ENCODE assay signal across 10 mouse cellular contexts in genomic region chr15:31882331-31882730, GRCm38 (mm10).
DNase-seq lines count a peak whose midpoint lies in the region; ATAC-seq and TF ChIP-seq lines count a peak whose summit lies in the region.
"Had no signal": no experiment of that assay in that cellular context is flagged by ENCODE, and none has a peak within 500 bp of the region (broad histone marks: within the 10 kb centered on the region; RNA-seq: fewer than 3 reads in every experiment).

No protein-coding gene starts in this region.

- H3K4me2 ChIP-seq in lung, postnatal 0 days (replicated peaks; ENCODE audit: low read depth, low read length): no peak overlapping the region
- H3K4me2 ChIP-seq in hindbrain, embryonic 16.5 days (ENCODE audit: low read length): no peak overlapping the region

- H3K4me3 ChIP-seq in lung, postnatal 0 days (ENCODE audit: low read depth, low read length): no peak overlapping the region
- no peak overlapping the region for H3K4me3 ChIP-seq in hindbrain, embryonic 16.5 days (ENCODE audit: low read length)

- no peak for TF ChIP-seq EP300 in lung, postnatal 0 days (IDR thresholded peaks at IDR 0.05)

- peak; percentile 20 for DNase-seq in lung, postnatal 0 days (ENCODE audit: low spot score)
- no peak for DNase-seq in lung, adult 18-20 months
- DNase-seq in adrenal gland, postnatal 36 days: peak; percentile 46 to 58
- DNase-seq in heart, postnatal 4 days: peak; percentile 17
- peak; percentile 29 to 42 for DNase-seq in kidney, postnatal 36 days
- DNase-seq in left cerebral cortex, adult 8-10 months (ENCODE audit: low spot score in 2 of 2): no peak
- DNase-seq: embryo, embryonic 11 days; layer of hippocampus, postnatal 36 days; retina, postnatal 1 day had no signal

- H3K36me3 ChIP-seq in lung, postnatal 0 days (ENCODE audit: insufficient read depth, low read length): no peaks in the 10 kb centered on the region
- no peaks in the 10 kb centered on the region for H3K36me3 ChIP-seq in hindbrain, embryonic 16.5 days (ENCODE audit: control insufficient read depth, insufficient read depth, low read length)

- WGBS in lung, postnatal 0 days: 39% methylated on average over 5 of the region's 5 CpGs
- 58% methylated on average over 5 of the region's 5 CpGs for WGBS in hindbrain, embryonic 16.5 days

- TF ChIP-seq CTCF in lung, postnatal 0 days (IDR thresholded peaks at IDR 0.05): no peak

- no peaks in the 10 kb centered on the region for H3K27me3 ChIP-seq in lung, postnatal 0 days (replicated peaks; ENCODE audit: insufficient read depth, low read length)
- H3K27me3 ChIP-seq in hindbrain, embryonic 16.5 days (replicated peaks; ENCODE audit: control insufficient read depth, insufficient read depth, low read length): no peaks in the 10 kb centered on the region

- H3K9me3 ChIP-seq in lung, postnatal 0 days (ENCODE audit: low read length): no peaks in the 10 kb centered on the region
- no peaks in the 10 kb centered on the region for H3K9me3 ChIP-seq in hindbrain, embryonic 16.5 days (ENCODE audit: control insufficient read depth, low read length)

- ATAC-seq in lung, postnatal 0 days: no peak
- no peak for ATAC-seq in hindbrain, embryonic 16.5 days

- no peaks in the 10 kb centered on the region for H3K4me1 ChIP-seq in lung, postnatal 0 days (ENCODE audit: insufficient read depth, low read depth, low read length)
- H3K4me1 ChIP-seq in hindbrain, embryonic 16.5 days (ENCODE audit: control insufficient read depth, insufficient read depth, low read depth, low read length): no peaks in the 10 kb centered on the region

- H3K27ac ChIP-seq in lung, postnatal 0 days (ENCODE audit: low read length): no peak overlapping the region
- H3K27ac ChIP-seq in hindbrain, embryonic 16.5 days (ENCODE audit: low read depth, low read length): no peak overlapping the region

- no peak overlapping the region for H3K9ac ChIP-seq in lung, postnatal 0 days (replicated peaks; ENCODE audit: low read depth)
- H3K9ac ChIP-seq in hindbrain, embryonic 16.5 days (ENCODE audit: low read depth, low read length): no peak overlapping the region

Comparison
In these comparisons a context has a peak if more than half of its experiments do, and no peak if none do; other contexts are left out.
1. DNase-seq: peak in lung, postnatal 0 days (single experiment), adrenal gland, postnatal 36 days (2 of 2), heart, postnatal 4 days (single experiment) and kidney, postnatal 36 days (2 of 2); none in lung, adult 18-20 months (0 of 2) and left cerebral cortex, adult 8-10 months (0 of 2).